Mouse (Mus musculus) bone marrow, adult 2 months (tissue): ENCODE data around the gene Gm45015.

Source experiments
- CTCF ChIP-seq: fragments of 200-500 bp; IDR thresholded peaks from 2 replicates; pipeline ENCODE4 v1.5.1; 2011; ENCODE audit warnings: low read length, control low read depth; ENCODE audit not compliant: control insufficient read depth, insufficient read depth
- POLR2A ChIP-seq: fragments of 200-500 bp; IDR thresholded peaks from 2 replicates; pipeline ENCODE4 v1.6.1; 2011; ENCODE audit warnings: low read depth, mild to moderate bottlenecking, control low read depth, low read length, borderline replicate concordance; ENCODE audit not compliant: control insufficient read depth

GRCm38 (mm10) chrX:73312522-73312921, 24.1 kb downstream of the Gm45015 start:
- no peak for TF ChIP-seq CTCF
- TF ChIP-seq POLR2A: no peak
